Mouse (Mus musculus) midbrain, embryonic 15.5 days (tissue): ENCODE measurements around the gene Lhx4. TPM values are rescaled to one million over a fixed set of nuclear protein-coding genes. Genes with fewer than 3 reads are reported as not detected.

Source experiments
- ATAC-seq: fragments of 200-750 bp; cut with Nextera tagmentation; replicated peaks from 2 replicates; pipeline ENCODE4 v1.8.0; 2017; ENCODE audit warnings: moderate TSS enrichment
- H3K27ac ChIP-seq: fragments of 300-500 bp; sonication (generic); 2 replicates; pipeline ENCODE4 v1.5.1; 2015; ENCODE audit warnings: mild to moderate bottlenecking, inconsistent platforms
- H3K27me3 ChIP-seq: fragments of 300-500 bp; sonication (generic); replicated peaks from 2 replicates; pipeline ENCODE4 v1.6.1; 2015; ENCODE audit warnings: inconsistent platforms
- H3K36me3 ChIP-seq: fragments of 300-500 bp; sonication (generic); replicated peaks from 2 replicates; pipeline ENCODE4 v1.6.1; 2015; ENCODE audit warnings: inconsistent platforms
- H3K4me1 ChIP-seq: fragments of 300-500 bp; sonication (generic); 2 replicates; pipeline ENCODE4 v1.6.1; 2015; ENCODE audit warnings: inconsistent platforms
- H3K4me2 ChIP-seq: fragments of 300-500 bp; sonication (generic); 2 replicates; pipeline ENCODE4 v1.6.1; 2015; ENCODE audit warnings: inconsistent platforms, mild to moderate bottlenecking, moderate library complexity
- H3K4me3 ChIP-seq: fragments of 300-500 bp; sonication (generic); 2 replicates; pipeline ENCODE4 v1.5.1; 2015; ENCODE audit warnings: mild to moderate bottlenecking, inconsistent platforms
- H3K9ac ChIP-seq: fragments of 300-500 bp; sonication (generic); 2 replicates; pipeline ENCODE4 v1.6.1; 2015; ENCODE audit warnings: mild to moderate bottlenecking, inconsistent platforms
- H3K9me3 ChIP-seq: fragments of 300-500 bp; sonication (generic); 2 replicates; pipeline ENCODE4 v1.6.1; 2016; ENCODE audit warnings: inconsistent platforms
- WGBS: fragments of 180-500 bp; shearing (Covaris S2); methylation state at CpG from one replicate; pipeline ENCODE4 v1.1.7; 2015; ENCODE audit warnings: mixed read lengths; 5-methylcytosine and 5-hydroxymethylcytosine counted together
- polyA plus RNA-seq: library from polyadenylated mRNA; unstranded; fragments of >200 nt; fragmentation: Nextera tagmentation; extraction: Ambion mirVana; gene quantifications from 2 replicates; pipeline ENCODE4 v1.2.1, GENCODE M21; 2015

The Lhx4 gene
- polyA plus RNA-seq, 1 experiment from 2014 or later: 1.6 TPM

DNA sequence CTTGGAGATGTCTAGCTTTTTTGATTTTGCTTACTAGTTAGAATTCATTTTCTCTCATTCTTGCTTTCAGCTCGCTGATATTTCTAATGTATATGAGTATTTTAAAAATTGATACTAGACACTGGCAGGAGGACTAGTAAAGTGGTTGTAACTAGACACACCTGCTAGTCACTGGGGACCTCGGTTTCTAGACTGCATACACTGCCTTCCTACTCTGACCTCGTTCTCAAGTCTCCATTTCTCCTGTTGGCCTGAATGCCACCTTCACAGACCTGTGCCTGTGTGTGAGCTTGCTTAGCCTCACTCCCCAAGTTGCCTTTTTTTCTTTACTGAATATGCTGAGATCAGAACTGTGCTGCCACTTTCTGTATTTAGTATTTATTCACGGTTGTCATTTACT is 62.3 kb downstream of the Lhx4 start:
- ATAC-seq: no peak
- Histone ChIP-seq H3K27ac (no peak overlapping the region), H3K4me1 (peaks cover 10% of the 10 kb centered on the region; the same call in 1 of the 2 replicates), H3K4me3 (no peak overlapping the region), H3K9ac (no peak overlapping the region), H3K9me3 (no peaks in the 10 kb centered on the region), H3K36me3 (no peaks in the 10 kb centered on the region), H3K4me2 (no peak overlapping the region), H3K27me3 (no peaks in the 10 kb centered on the region)
- WGBS: 75% methylated on average over 4 of the region's 4 CpGs

- Histone ChIP-seq H3K4me1 (no peaks in the 10 kb centered on the region), H3K9ac (no peak overlapping the region), H3K36me3 (no peaks in the 10 kb centered on the region), H3K4me3 (no peak overlapping the region), H3K27ac (no peak overlapping the region), H3K4me2 (no peak overlapping the region), H3K27me3 (no peaks in the 10 kb centered on the region), H3K9me3 (no peaks in the 10 kb centered on the region)
- no peak for ATAC-seq
- WGBS: 81% methylated on average over 15 of the region's 15 CpGs
These were observed 64.7 kb downstream of the Lhx4 start for GRCm38 (mm10) chr1:155686816-155687215.

GRCm38 (mm10) chr1:155681116-155681799 is 70.2 kb downstream of the Lhx4 start:
- Histone ChIP-seq H3K36me3 (no peaks in the 10 kb centered on the region), H3K4me2 (no peak overlapping the region), H3K27me3 (no peaks in the 10 kb centered on the region), H3K4me1 (peaks cover 9% of the 10 kb centered on the region), H3K4me3 (no peak overlapping the region), H3K9ac (no peak overlapping the region), H3K9me3 (no peaks in the 10 kb centered on the region), H3K27ac (no peak overlapping the region)
- ATAC-seq: no peak; the same call in 1 of the 2 replicates
- WGBS: 38% methylated on average over 10 of the region's 10 CpGs

DNA sequence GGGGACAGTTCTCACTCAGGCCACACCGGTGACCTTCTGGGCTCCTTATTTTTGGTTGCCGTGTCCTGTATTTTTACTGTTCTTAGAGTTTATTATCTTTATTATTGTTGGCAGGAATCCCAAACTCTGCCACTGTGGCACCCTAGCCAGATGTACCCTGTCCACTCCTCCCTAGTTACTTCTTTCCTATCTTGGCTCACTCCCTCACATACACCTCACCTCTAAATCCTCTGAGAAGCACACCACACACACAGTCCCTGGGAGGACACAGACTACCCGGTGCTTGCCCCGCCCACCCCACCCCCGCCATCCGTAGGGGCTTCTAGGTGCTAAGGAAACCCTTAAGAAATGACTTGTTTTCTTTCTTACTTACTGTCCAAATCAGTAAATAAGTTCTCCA is 75.9 kb downstream of the Lhx4 start:
- WGBS: 96% methylated on average over 6 of the region's 6 CpGs
- Histone ChIP-seq H3K27ac (no peak overlapping the region), H3K4me3 (no peak overlapping the region), H3K27me3 (no peaks in the 10 kb centered on the region), H3K36me3 (no peaks in the 10 kb centered on the region), H3K4me1 (no peaks in the 10 kb centered on the region), H3K9ac (no peak overlapping the region), H3K4me2 (no peak overlapping the region), H3K9me3 (no peaks in the 10 kb centered on the region)
- no peak for ATAC-seq

DNA sequence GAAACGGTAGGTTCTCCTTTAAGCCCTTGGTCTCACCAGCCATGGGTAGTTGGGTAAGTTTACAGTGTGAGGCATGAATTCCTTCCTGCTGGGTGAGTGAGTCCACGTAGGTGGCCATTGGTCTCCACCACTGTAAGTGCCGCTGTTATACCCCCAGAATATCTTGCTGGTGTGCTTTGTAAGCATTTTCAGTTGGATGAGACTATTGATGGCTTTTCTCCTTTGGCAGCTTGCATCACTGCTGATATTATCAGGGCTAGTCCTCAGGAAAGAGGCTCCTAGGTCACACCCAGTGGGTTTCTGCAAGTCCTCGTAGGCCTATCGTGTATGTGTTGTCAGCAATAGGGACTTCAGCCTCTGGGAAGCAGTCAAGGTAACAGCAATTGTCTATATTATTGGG is 87.5 kb downstream of the Lhx4 start:
- Histone ChIP-seq H3K4me1 (no peaks in the 10 kb centered on the region), H3K4me2 (no peak overlapping the region), H3K27me3 (no peaks in the 10 kb centered on the region), H3K9me3 (no peaks in the 10 kb centered on the region), H3K27ac (no peak overlapping the region), H3K4me3 (no peak overlapping the region), H3K9ac (no peak overlapping the region), H3K36me3 (no peaks in the 10 kb centered on the region)
- no peak for ATAC-seq
- WGBS: 91% methylated on average over 5 of the region's 5 CpGs

- Histone ChIP-seq H3K27ac (no peak overlapping the region), H3K27me3 (no peaks in the 10 kb centered on the region), H3K4me3 (no peak overlapping the region), H3K4me1 (peaks cover 4% of the 10 kb centered on the region; the same call in 1 of the 2 replicates), H3K4me2 (no peak overlapping the region), H3K36me3 (no peaks in the 10 kb centered on the region), H3K9ac (no peak overlapping the region), H3K9me3 (no peaks in the 10 kb centered on the region)
- no peak for ATAC-seq
- WGBS: 39% methylated on average over 5 of the region's 5 CpGs
These were observed 95.2 kb downstream of the Lhx4 start for GRCm38 (mm10) chr1:155656321-155656720.

DNA sequence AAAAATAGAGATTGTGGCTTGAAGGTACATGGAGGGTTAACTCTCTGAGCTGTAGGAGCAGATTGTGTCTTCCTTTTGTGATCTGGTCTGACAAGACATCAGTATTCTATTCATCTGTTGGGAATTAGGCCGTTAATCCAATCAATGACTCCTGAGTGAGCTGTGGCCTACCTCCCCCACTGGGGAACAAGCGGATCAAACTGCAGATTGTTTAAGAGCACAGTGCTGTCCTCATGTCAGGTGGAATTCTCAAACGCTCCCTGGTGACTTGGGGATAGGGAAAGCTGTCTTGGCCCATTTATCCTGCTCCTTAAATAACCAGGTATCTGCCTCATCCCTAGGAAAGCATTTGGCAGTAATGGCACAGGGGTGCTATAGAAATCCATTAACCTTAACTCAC is 96.5 kb downstream of the Lhx4 start:
- 7% methylated on average over 3 of the region's 3 CpGs for WGBS
- Histone ChIP-seq H3K27ac (no peak overlapping the region), H3K4me3 (no peak overlapping the region), H3K9me3 (no peaks in the 10 kb centered on the region), H3K4me2 (no peak overlapping the region), H3K27me3 (no peaks in the 10 kb centered on the region), H3K4me1 (peaks cover 8% of the 10 kb centered on the region; the same call in 1 of the 2 replicates), H3K9ac (no peak overlapping the region), H3K36me3 (no peaks in the 10 kb centered on the region)
- ATAC-seq: no peak

DNA sequence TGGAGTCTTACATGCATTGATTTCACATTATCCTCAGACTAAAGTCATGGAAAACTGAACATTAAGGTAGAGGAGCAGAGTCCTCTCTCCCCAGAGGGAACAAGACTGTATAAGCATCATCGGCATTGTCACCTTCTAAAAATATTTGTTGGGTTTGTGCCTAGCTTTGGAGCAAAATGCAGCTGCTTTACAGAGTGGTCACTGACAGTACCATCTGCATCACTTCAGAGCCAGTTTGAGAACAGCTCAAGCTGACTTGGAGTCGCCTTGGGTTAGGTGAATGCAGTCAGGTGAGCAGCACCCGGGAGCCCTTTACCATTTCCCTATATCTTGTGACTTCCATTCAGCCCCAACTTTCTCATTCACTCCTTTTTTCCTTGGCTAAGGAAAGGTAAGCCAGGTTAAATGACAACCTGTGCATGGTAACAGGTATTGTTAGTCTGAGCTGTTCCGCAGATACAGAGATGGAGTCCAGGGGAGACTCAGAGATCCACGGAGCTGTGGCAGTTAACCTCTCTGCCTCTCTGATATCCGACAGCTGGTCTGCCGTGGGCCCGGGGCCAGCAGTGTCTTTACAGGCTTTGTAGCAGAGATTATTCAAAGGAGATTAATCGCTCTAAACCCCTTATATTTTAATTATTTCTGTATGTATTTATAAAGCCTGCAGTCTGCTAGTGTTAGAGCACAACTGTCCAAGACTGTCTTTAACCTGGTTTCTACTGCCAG is 101.2 kb downstream of the Lhx4 start:
- ATAC-seq: no peak
- Histone ChIP-seq H3K4me3 (no peak overlapping the region), H3K27ac (no peak overlapping the region), H3K36me3 (no peaks in the 10 kb centered on the region), H3K27me3 (0 out of 2 replicates have a peak, but pooled peaks cover 3% of the 10 kb centered on the region), H3K4me1 (peaks cover 11% of the 10 kb centered on the region), H3K9ac (no peak overlapping the region), H3K9me3 (no peaks in the 10 kb centered on the region), H3K4me2 (no peak overlapping the region)
- WGBS: 53% methylated on average over 9 of the region's 9 CpGs

Other genes with a start within 250 kb of the Lhx4 start
- 89.3 and 93.8 TPM in 2 replicates for gene Acbd6, start 193.6 kb downstream of the Lhx4 start, polyA plus RNA-seq
- gene Qsox1, start 61.2 kb upstream of the Lhx4 start, polyA plus RNA-seq: 21.7 and 22.6 TPM in 2 replicates
- gene Cep350, start 221.6 kb upstream of the Lhx4 start, polyA plus RNA-seq: 12.1 TPM in 2 replicates